Mouse (Mus musculus): ENCODE measurements around the gene Aifm1.

DNA sequence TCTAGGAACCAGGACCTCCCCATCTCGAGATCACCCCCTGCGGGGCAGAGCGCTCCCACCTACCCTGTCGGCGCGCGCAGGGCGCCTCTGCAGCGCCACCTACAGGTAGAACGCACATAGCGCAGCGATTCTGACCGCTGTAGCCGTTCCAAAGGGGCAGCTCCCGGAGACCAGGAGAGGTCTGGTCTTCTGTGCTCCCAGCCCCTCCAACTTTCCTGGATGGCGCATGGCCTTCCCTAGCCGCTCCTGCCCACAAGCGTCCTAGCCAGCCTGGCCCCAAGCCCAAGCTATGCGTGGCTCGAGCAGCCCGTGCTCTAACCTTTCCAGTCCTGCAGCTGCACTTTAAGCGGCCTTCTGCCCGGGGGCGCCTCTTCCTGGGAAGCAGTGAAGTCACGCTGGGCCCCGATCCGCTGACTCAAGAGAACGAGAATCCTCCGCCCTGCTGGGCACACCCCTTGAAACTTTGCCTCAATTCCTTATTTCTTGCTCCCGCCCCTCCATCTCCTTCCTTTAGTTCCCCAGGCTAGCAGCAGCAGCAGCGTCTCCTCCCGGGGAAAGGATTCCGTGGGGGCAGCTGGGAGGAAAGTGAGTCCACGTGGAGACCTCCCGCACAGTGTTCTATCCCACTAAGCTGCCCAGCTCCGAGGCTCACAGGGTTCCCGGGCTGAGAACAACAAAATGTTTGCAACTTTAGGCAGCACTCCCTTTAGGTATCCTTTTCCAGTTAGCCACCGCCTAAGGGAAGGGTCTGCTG is 50.4 kb downstream of the Aifm1 start, which contains the start of gene Elf4:
- peak; percentile 83 for TF ChIP-seq CTCF (IDR thresholded peaks at IDR 0.05; ENCODE audit: low read depth, low read length)
- TF ChIP-seq POLR2A (IDR thresholded peaks at IDR 0.05; ENCODE audit: extremely low read depth, insufficient read depth, low read length): no peak
